Mouse (Mus musculus) G1E-ER4 (cell line): Measurements from ENCODE around the gene Fos. TPM values are rescaled to one million over a fixed set of nuclear protein-coding genes. Genes with fewer than 3 reads are reported as not detected.

Experiments
- GATA1 ChIP-seq: IDR thresholded peaks from one replicate; pipeline ENCODE4 v1.8.0; 2012; ENCODE audit warnings: low read length, inconsistent platforms
- polyA plus RNA-seq: library from polyadenylated mRNA; stranded (reverse); fragments of >175 nt; gene quantifications from 2 replicates; pipeline ENCODE4 v1.2.3, GENCODE M21; 2012

Gene Fos
- polyA plus RNA-seq, 1 experiment = 2.8 TPM

DNA sequence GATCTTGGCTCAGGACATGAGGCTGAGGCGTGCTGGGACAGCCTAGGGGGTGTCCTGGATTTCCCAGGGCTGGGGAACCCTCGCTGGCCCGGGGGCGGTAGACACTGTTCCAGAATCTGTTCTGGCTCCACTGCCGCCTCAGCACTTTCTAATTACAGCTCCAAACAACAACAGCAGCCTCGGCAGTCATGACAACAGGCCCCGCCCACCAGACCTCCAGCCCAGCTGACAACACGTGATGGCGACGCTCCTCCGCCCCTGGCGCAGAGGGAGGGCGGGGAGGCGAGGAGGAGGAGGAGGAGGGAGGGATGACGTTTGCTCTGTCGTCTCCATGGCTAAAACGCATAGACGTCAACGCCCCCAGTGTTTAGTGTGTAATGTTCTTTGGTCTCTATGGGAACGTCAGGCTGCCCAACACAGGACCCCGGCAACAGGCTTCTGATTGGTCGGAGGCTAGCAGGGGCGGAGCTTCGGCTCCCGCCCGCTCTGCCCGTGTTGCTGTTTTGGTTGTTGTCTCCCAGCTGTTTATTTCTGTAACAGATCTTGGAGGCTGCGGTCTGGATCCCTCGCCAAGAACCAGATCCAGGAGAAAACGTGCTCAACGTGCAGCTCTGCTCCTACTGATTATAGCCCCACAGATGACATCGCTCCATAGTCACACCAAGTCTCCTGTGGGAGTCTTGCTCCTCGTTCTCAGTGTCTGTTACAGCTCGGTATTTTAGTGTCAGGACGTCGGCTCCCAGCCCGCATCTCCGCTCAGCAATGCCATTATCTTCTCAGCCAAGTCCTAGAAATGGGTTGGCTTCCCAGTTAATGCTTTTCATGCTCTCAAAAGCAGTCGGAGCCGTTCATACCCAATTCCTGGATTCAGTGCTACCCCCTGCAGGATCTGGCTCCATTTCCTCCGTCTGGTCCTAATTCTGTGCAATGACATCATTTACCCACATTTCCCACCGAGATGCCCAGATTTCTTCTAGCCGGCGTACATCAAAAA lies 18.3 kb upstream of the Fos start:
- no peak for TF ChIP-seq GATA1

DNA sequence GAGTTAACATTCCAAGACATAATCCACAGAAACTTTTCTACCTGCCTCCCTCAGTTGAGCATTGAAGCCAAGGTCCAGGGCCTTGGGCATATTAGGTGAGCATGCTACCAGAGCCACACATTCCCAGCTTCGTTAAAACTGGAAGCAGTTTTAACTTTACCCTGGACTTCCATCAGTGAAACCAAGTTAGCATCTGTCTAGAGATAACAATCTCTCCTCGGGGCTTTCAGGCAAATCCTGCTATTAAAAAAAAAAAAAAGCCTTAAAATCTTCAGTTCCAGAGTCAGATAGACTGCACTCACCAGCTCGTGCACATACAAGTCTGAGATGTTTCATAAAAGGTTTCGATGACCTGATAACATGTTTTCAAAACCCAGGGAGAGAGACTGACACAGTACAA lies 17.4 kb upstream of the Fos start:
- no peak for TF ChIP-seq GATA1

DNA sequence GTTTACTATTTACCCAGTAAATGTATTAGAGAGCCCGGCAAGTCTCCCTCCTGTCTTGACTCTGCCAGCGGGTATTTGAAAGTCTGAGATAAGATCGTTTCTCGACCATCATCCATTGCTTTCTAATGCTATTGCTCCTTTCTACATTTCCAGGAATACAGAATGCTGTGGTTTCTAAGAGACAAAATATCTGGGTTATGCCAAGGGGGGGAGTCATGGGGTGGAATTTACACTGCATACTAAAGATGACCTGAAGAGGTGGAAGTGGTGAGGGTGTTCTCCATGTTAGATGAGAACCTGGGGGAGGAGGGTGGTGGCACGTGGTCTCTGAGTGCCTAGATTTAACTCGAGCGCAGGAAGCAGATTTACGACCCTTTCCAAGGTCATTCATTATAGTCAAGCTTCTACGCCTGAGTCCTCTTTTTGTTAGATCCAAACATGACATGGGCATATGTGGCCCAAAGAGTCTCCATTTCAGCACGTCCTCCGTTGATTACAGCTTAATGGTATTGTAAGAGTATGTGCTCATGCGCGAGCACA lies 16.7 kb upstream of the Fos start:
- TF ChIP-seq GATA1 = no peak

DNA sequence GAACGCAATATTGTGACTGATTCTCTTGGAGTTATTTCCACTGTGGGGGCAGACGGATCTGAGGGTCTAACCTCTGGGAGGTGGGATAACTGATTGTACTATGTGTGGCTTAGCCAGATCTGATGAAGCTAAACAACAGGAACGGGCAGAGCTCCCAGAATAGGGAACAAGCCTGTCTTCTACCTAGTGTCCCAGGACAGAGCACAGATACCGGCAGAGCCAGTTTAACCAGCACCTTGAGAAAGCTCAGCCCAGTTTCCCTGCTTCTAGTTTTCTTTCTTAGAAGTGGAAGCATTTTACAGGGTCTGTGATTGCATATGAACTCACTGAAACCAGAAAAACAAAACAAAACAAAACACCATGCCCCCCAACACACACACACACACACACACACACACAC lies 13.9 kb upstream of the Fos start:
- TF ChIP-seq GATA1 = no peak

DNA sequence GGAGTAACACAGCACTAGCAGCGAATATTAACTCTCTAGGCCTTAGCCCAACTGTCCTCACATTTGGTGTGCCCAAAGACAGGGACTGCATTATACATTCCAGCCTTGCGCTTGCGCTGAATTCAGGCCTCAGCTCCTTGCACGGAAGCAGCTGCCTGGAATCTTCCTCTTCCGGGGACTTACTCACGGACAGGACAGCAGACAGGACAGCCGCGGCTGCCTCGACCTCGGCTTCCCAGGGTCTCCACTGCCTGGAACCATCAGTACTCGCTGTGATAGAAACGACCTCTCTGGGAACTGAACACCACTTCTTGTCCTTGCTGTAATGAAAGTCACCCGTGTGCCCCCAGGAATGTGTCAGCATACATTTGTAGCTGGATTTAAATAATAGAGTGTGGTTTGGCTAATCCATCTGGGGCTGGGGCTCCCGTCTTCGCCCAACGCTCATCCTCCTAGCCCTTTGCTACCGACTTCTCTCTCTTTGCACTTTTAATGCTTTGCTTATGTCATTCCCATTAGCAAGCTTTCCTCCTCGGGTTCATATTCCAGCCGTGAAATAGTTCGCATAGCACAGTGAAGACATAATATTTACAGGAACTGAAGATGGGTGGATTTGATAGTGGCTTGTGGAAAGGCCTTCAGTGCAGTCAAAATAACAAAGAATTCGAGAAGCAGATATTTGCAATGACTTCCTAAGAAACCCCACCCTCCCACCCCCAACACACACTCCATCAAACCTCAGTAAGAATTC lies 11.6 kb upstream of the Fos start:
- TF ChIP-seq GATA1 = no peak

DNA sequence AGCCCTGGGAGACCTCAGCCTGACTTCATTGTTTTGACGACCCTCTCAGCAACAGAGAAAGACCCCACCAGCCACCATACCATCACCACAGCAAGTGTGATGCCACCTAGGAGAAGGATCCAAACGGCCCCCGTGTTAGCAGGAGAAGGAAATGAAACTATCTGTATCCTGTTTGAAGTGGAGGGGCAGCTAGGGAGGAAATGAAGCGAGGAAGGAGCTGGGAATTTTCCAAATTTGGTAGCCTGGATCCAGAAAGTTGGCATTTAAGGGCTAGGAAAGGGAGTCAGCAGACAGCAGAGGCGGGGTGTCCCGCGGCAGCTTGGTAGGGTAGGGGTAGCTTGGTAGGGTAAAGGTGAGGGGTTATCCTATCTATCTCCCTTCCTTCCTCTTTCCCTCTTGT lies 10.9 kb upstream of the Fos start:
- TF ChIP-seq GATA1 = no peak

DNA sequence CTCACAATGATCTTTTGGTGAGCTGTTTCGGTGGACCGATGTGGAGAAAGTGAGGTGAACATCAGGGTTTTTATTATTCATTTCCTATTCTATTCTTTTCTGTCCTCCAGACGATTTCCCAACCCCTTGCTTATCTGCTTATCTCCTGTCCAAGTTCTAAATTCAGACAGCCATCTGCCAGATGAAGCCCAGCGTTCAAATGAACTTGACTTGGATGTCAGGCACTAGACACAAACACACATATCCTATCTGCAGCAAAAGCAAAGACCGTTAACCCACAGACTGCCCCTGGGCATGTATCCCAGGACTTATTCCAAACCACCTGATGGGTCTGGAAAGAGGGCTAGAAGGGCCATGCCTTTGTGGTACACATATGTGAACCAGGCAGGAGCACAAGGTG lies 9.3 kb upstream of the Fos start:
- no peak for TF ChIP-seq GATA1

DNA sequence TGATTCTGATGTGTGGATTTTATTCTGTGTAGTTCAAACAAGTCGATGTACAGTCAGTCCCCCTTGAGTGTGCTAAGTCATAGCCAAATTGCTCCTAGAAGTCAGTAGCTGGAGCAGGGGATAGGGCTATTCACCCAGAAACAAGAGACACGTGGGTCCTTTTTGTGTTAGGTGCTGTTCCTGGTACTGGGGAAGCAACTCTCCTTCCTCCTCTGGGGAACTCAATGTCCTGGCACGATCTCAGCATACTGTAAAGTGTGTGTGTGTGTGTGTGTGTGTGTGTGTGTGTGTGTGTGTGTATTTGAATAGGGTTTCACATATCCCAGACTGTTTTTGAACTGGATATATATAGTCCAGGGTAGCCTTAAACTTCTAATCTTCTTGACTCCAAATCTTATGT lies 8.8 kb upstream of the Fos start:
- TF ChIP-seq GATA1 = no peak

DNA sequence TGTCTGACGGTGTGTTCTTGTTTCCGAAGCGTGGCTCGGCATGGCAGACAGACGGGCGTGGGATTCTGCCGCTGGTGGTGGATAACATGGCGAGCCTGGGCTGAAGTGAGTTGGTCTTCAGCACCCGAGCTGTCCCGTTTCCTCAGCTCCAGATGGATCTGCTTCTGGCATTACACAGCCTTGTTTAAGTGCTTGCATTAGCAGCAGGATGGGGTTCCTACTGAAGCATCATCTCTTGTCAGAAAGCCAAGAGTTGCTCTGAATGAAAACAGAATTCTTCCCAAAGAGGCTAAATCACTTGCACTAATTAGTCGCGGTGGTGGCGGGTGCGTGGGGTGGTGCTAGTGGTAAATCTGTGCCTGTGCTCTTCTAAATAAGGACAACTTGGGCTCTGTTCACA lies 5.8 kb upstream of the Fos start:
- TF ChIP-seq GATA1 = no peak

DNA sequence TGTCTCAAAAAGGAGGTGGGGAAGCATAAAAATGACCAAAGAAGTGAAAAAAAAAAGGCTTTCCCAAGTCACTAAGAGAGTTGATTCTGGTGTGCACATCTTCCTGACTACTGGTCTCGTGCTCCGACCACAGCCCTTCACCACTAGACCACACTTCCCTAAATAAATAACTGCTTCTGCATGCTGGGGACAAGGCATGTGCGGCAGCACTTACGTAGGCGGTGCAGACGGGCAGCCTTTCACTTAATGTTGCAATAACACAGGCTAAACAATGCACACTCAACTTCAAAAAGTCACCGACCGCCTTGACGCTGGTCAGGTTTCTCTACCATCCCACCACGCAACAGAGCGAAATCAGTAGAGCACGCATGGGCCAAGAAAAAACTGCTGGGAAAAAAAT lies 5.0 kb upstream of the Fos start:
- no peak for TF ChIP-seq GATA1

DNA sequence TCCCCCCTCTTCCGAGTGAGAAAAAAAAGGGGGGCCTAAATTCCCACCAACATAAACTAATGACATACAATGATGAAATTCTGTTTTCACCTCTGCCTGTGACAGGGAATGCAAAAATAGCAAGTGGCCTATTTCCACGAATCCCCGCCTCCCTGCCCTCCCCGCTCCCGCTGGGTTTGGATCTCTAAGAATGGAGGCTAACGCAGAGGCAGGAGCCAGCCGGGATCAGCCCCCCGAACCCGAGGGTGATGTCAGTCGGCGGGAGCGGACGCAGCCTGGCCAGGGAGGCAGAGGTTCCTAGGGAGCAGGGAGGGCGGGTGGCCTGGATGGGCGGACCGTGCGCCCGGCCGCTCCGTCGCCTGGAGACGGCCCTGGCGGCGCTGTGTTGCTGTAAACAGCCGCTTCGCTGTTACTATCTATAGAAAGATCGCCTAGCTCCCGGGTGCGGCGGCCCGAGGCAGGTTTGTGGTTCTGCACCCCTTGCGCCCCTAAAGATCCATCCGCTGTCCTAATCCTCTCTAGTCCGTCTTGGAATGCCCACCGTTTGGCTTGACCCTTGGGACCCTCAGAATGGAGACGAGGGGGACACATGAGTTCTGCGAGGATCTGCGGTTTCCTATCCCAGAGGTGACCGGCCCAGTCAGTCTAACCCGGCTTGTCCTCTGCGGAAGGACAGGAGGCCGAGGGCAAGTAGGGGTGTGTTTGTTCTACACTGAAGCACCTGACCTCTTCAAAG lies 1.6 kb upstream of the Fos start:
- TF ChIP-seq GATA1 = no peak

DNA sequence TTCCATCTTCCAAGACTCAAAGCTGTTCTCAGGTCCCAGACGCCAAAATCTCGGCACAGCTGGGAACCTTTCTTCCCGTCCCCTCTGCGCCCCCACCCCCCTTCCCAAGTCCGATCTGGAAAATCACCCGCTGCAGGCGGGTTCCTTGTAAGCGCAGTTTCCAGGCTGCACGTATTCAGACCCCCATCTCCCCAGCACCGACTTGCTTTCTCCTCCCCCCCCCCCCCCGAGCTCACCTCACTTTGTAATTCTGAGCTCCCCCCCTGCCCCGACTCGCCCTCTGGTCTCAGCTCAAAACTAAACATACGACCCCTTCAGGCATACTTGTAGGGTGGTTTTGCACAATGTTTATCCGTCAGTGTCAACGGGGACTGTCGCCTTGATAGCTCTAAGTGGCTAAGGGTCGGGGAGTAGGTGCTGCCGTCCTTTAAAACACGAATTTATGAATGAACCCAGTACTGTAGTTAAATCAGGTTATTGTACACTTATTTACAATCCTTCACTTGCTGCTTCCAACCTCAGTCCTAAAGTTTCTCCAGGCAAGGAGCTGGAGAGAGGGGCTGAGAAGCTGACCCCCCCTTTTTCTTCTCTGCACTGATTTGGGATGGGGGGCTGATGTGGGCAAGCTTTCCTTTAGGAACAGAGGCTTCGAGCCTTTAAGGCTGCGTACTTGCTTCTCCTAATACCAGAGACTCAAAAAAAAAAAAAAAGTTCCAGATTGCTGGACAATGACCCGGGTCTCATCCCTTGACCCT lies 857 bp upstream of the Fos start:
- TF ChIP-seq GATA1 = no peak

DNA sequence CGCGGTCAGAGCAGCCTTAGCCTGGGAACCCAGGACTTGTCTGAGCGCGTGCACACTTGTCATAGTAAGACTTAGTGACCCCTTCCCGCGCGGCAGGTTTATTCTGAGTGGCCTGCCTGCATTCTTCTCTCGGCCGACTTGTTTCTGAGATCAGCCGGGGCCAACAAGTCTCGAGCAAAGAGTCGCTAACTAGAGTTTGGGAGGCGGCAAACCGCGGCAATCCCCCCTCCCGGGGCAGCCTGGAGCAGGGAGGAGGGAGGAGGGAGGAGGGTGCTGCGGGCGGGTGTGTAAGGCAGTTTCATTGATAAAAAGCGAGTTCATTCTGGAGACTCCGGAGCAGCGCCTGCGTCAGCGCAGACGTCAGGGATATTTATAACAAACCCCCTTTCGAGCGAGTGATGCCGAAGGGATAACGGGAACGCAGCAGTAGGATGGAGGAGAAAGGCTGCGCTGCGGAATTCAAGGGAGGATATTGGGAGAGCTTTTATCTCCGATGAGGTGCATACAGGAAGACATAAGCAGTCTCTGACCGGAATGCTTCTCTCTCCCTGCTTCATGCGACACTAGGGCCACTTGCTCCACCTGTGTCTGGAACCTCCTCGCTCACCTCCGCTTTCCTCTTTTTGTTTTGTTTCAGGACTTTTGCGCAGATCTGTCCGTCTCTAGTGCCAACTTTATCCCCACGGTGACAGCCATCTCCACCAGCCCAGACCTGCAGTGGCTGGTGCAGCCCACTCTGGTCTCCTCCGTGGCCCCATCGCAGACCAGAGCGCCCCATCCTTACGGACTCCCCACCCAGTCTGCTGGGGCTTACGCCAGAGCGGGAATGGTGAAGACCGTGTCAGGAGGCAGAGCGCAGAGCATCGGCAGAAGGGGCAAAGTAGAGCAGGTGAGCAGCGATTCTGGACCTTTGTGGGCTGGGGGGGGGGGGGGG lies 875 bp downstream of the Fos start:
- TF ChIP-seq GATA1 = no peak
